Mouse (Mus musculus) ES-E14 (cell line): Measurements from ENCODE around the gene Rras. TPM values are rescaled to one million over a fixed set of nuclear protein-coding genes. Genes with fewer than 3 reads are reported as not detected.

ENCODE experiments used
- DNase-seq: peaks from one replicate; pipeline ENCODE4 v3.0.0-alpha.2; 2013; ENCODE audit warnings: low read depth, low spot score
- H3K27ac ChIP-seq: 2 replicates; pipeline ENCODE4 v1.5.1; 2012; ENCODE audit warnings: low read depth, mild to moderate bottlenecking, low read length, moderate library complexity, mixed read lengths; ENCODE audit not compliant: poor library complexity, insufficient read depth, severe bottlenecking
- H3K36me3 ChIP-seq: 2 replicates; pipeline ENCODE4 v1.6.1; 2012; ENCODE audit warnings: mild to moderate bottlenecking, low read length, moderate library complexity, mixed read lengths; ENCODE audit not compliant: control insufficient read depth, poor library complexity, insufficient read depth, severe bottlenecking
- H3K4me1 ChIP-seq, 2 experiments: fragments of 150-350 bp in 1 of 2; sonication (generic) in 1 of 2; 2 replicates each; pipeline ENCODE4 v1.6.1; 2012; ENCODE audit warnings: low read length in 2 of 2, mild to moderate bottlenecking in 1 of 2, mixed read lengths in 1 of 2; ENCODE audit not compliant: control insufficient read depth in 2 of 2, insufficient read depth in 2 of 2, poor library complexity in 1 of 2
- H3K4me3 ChIP-seq, 2 experiments: fragments of 150-350 bp in 1 of 2; sonication (generic) in 1 of 2; 2 replicates each; pipeline ENCODE4 v1.5.1; 2012; ENCODE audit warnings: low read length in 2 of 2, low read depth in 1 of 2, mild to moderate bottlenecking in 1 of 2, mixed read lengths in 1 of 2; ENCODE audit not compliant: insufficient read depth in 1 of 2, poor library complexity in 1 of 2, severe bottlenecking in 1 of 2
- H3K9ac ChIP-seq: 2 replicates; pipeline ENCODE4 v1.6.1; 2012; ENCODE audit warnings: low read depth, mild to moderate bottlenecking, low read length, mixed read lengths; ENCODE audit not compliant: poor library complexity, insufficient read depth, severe bottlenecking
- H3K9me3 ChIP-seq: fragments of 150-350 bp; sonication (generic); 2 replicates; pipeline ENCODE4 v1.6.1; 2012; ENCODE audit warnings: low read depth, mild to moderate bottlenecking, low read length; ENCODE audit not compliant: control insufficient read depth, insufficient read depth
- CHD2 ChIP-seq: IDR thresholded peaks from 2 replicates; pipeline ENCODE4 v1.6.1; 2014; ENCODE audit warnings: mild to moderate bottlenecking, low read depth, low read length, inconsistent platforms
- HCFC1 ChIP-seq: IDR thresholded peaks from 2 replicates; pipeline ENCODE4 v1.6.1; 2012; ENCODE audit warnings: low read length, inconsistent platforms, borderline replicate concordance; ENCODE audit not compliant: insufficient read depth
- MAFK ChIP-seq: IDR thresholded peaks from 2 replicates; pipeline ENCODE4 v1.6.1; 2014; ENCODE audit warnings: mild to moderate bottlenecking, low read depth, low read length, inconsistent platforms; ENCODE audit not compliant: insufficient read depth
- ZC3H11A ChIP-seq: IDR thresholded peaks from 2 replicates; pipeline ENCODE4 v1.6.1; 2012; ENCODE audit warnings: low read depth, mild to moderate bottlenecking, inconsistent platforms, low read length, borderline replicate concordance
- ZNF384 ChIP-seq: IDR thresholded peaks from 2 replicates; pipeline ENCODE4 v1.6.1; 2012; ENCODE audit warnings: low read depth, low read length, inconsistent platforms
- in situ Hi-C, 2 experiments: fragments of 600-800 bp; cut with MboI; formaldehyde crosslinking; loops; one replicate each; pipeline ENCODE4 v1.15.1; 2025; ENCODE audit warnings: low sequenced_read_pairs in 2 of 2, inconsistent platforms in 1 of 2; ENCODE audit not compliant: unreplicated experiment in 2 of 2
- total RNA-seq: library from RNA; depleted of rRNA; stranded (reverse); fragments of 300-350 nt; gene quantifications from 2 replicates; pipeline ENCODE4 v1.2.3, GENCODE M21; 2012

The Rras gene
- total RNA-seq, 1 experiment: 14.4 TPM

DNA sequence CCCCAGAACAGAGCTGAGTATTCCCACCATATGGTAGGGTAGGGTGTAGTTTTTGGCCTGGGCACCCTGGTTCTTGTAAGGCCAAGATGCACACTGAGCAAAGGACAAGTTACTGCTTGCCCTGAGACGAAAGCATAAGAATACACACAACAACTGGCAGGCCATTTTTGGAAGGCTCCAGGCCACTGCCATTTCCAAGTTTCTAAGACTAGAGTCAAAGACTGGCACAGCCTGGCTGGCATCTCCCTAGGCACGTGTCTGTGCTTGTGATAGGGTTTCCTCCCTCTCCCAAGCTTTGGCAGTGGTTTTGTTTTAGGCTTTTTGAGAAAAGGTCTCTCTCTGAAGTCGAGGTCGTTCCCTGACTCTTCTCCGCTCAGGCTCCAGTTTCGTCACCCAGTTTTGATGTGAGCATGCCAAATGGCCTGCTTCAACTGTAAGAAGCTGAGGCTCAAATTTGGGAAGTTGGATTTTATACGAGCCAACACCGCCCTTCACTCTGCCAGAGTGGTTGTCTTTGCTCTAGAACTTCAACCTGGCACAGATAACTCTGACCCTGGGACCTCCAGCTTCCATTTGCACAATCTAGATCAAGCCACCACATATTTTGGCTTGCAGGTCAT, 8.0 kb downstream of the Rras start:
- DNase-seq: no peak
- in situ Hi-C loops: no loop called here
- H3K4me1 ChIP-seq: peaks cover 0 to 11% of the 10 kb centered on the region in 2 experiments; a peak in 1 of 4 replicates
- H3K27ac ChIP-seq: no peak overlapping the region
- H3K9me3 ChIP-seq: no peaks in the 10 kb centered on the region
- no peak for TF ChIP-seq HCFC1
- TF ChIP-seq ZNF384: no peak
- TF ChIP-seq MAFK: no peak
- no peak for TF ChIP-seq CHD2
- no peak for TF ChIP-seq ZC3H11A
- no peak overlapping the region for H3K9ac ChIP-seq
- no peak overlapping the region for H3K4me3 ChIP-seq
- H3K36me3 ChIP-seq: peaks cover 30% of the 10 kb centered on the region

DNA sequence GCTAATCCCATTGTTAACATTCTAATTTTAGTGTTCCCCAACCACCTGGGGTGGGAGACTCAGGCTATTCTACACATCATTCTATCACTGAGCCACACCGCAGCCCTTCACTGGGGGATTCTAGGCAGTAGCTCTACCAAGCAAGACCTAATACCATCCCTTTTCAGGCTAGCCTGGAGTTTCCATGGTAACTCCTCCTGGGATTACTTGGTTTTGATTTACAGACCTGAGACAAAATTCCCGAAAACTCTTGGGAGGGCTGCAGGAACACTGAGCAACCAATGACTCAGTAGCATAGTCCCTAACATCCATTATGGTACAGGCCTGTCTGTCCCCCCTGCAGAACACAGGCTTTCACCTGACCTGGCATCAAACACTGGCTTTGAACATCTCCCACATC, 8.5 kb downstream of the Rras start:
- in situ Hi-C loops: no loop called here
- peaks cover 35% of the 10 kb centered on the region for H3K36me3 ChIP-seq
- H3K9ac ChIP-seq: no peak overlapping the region
- H3K4me1 ChIP-seq: peaks cover 0 to 11% of the 10 kb centered on the region in 2 experiments; a peak in 1 of 4 replicates
- TF ChIP-seq CHD2 (no peak), HCFC1 (no peak), ZC3H11A (no peak), MAFK (no peak), ZNF384 (no peak)
- no peak overlapping the region for H3K4me3 ChIP-seq
- DNase-seq: no peak
- no peak overlapping the region for H3K27ac ChIP-seq
- no peaks in the 10 kb centered on the region for H3K9me3 ChIP-seq

DNA sequence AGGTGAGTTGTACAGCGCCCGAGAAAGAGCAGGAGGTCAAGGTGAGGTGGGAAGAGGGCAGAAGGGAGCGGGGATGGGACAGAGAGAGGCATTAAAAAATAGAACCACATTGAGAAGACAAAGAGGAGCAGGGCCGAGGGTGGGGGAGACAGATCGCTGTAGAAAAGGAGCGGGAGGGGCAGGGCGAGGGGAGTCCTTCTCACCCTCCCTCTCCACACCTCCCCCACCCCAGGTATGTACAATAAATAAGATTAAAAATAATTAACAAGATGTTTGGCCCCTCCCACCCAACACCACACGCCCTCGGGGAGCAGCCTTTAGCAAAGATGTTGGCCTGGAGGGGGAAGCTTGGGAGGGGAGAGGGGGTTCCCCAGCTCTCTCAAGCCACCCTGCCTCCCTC, 10.0 kb downstream of the Rras start:
- TF ChIP-seq CHD2 (no peak), ZNF384 (no peak), HCFC1 (no peak), MAFK (no peak), ZC3H11A (no peak)
- no peaks in the 10 kb centered on the region for H3K9me3 ChIP-seq
- DNase-seq: no peak
- H3K9ac ChIP-seq: no peak overlapping the region
- in situ Hi-C loops: no loop called here
- H3K27ac ChIP-seq: peak overlapping the region; percentile 25; the same call in 1 of the 2 replicates
- H3K4me1 ChIP-seq: peaks cover 0 to 11% of the 10 kb centered on the region in 2 experiments; a peak in 1 of 4 replicates
- H3K36me3 ChIP-seq: peaks cover 44% of the 10 kb centered on the region
- H3K4me3 ChIP-seq: no peak overlapping the region

DNA sequence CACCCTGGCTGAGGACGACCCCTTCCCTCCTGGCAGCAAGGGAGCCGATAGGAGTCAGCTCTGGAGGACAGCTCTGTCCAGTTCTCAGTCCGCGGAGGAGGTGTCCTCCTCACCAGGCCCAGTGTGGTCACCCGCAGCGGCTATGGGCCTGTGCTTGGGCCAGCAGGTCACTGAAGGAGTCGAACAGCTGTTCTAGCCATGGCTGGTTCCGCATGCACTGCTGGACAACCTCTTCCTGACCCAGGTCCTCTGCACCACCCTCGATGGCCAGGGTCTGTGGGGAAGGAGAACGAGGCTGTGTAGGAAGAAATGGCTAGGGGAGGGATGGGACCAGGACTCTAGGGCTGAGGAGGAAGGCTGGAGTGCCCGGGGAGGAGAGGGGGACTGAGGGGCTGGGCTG, 10.6 kb downstream of the Rras start:
- H3K4me1 ChIP-seq: peaks cover 0 to 11% of the 10 kb centered on the region in 2 experiments; a peak in 1 of 4 replicates
- TF ChIP-seq CHD2: no peak
- TF ChIP-seq HCFC1: no peak
- no peak for TF ChIP-seq ZC3H11A
- no peak for TF ChIP-seq ZNF384
- no peak for TF ChIP-seq MAFK
- no peak overlapping the region for H3K4me3 ChIP-seq
- no peak overlapping the region for H3K27ac ChIP-seq
- no peaks in the 10 kb centered on the region for H3K9me3 ChIP-seq
- in situ Hi-C loops: no loop called here
- no peak overlapping the region for H3K9ac ChIP-seq
- DNase-seq: no peak
- peaks cover 48% of the 10 kb centered on the region for H3K36me3 ChIP-seq

DNA sequence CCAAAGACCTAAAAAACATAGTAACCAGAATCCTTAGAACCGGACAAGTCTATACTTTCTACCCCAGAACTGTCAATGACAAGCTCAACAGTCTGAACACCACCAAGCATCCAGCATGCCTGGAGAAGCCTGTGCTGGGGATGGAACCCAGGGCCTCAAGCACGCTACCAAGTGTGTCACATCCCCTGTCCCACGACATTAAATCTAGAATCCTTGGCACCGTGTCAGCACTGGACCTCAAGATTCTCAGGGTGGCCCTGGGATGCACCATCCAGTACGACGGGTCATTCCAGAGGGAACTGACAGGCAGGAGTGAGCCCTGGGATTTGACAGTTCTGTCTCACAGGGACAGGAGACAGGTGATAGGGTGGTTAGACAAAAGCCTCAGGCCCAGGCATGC, 12.2 kb downstream of the Rras start:
- no peak for DNase-seq
- TF ChIP-seq ZNF384: no peak
- TF ChIP-seq HCFC1: no peak
- no peak for TF ChIP-seq ZC3H11A
- TF ChIP-seq CHD2: no peak
- TF ChIP-seq MAFK: no peak
- Histone ChIP-seq H3K9me3 (no peaks in the 10 kb centered on the region), H3K4me3 (no peak overlapping the region), H3K36me3 (peaks cover 63% of the 10 kb centered on the region), H3K9ac (no peak overlapping the region), H3K27ac (no peak overlapping the region), H3K4me1 (peaks cover 0 to 7% of the 10 kb centered on the region in 2 experiments; a peak in 1 of 4 replicates)
- in situ Hi-C loops: no loop called here
